Mouse (Mus musculus) subcutaneous adipose tissue, adult 2 months (tissue): ENCODE results near the gene B3galt4. TPM values are rescaled to one million over a fixed set of nuclear protein-coding genes. Genes with fewer than 3 reads are reported as not detected.

Experiments
- polyA plus RNA-seq: library from polyadenylated mRNA; depleted of rRNA; stranded (reverse); fragments of >200 nt; gene quantifications from 2 replicates; pipeline ENCODE4 v1.2.3, GENCODE M21; 2012; ENCODE audit warnings: low replicate concordance; rRNA removed

The B3galt4 gene
- polyA plus RNA-seq, result 6.6 and 9.0 TPM in 2 replicates

GRCm38 (mm10) chr17:33951021-33951946 is at the start of gene B3galt4:
B3galt4 (minus strand) TSS chr17:33951488.

GRCm38 (mm10) chr17:34000150-34000537 is 48.9 kb upstream of the B3galt4 start, which contains the start of gene H2-K1:
H2-K1 (minus strand) TSS chr17:34000347.

DNA sequence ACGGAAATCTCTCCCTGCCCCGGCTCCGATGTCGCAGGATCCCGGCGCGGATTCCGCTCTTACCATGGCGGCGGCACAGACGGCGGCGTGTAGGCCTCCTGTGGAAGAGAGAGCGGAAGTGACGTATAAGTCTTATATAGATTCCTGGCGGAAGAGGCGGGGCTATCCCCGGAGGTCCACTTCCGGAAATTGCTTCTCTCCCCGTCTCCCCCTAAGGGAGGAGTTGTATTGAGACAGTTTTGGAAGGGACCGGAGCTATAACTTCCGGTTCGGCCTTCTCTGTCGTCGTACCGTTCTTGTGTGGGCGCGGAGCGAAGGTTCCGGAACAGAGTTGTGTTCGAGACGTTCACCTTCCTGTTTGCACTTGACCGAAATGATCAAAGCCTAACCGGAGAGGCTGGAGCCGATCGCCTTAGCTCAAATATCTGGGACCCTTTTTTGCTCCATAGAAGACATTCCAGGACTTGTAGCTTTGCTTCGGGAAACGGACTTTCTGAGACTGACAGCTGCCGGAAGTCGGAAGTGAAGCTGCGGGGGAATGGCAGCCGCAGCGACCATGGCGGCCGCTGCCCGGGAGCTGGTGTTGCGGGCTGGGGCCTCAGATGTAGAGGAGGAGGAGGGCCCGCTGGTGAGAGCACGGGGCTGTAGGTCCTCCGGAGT is 4.4 kb upstream of the B3galt4 start, which contains the start of the genes Vps52 and Rps18:
Vps52 (plus strand) TSS at position 258 of the 660 bp plus-strand sequence.
Rps18 (minus strand) TSS at position 447 of the 660 bp plus-strand sequence.

DNA sequence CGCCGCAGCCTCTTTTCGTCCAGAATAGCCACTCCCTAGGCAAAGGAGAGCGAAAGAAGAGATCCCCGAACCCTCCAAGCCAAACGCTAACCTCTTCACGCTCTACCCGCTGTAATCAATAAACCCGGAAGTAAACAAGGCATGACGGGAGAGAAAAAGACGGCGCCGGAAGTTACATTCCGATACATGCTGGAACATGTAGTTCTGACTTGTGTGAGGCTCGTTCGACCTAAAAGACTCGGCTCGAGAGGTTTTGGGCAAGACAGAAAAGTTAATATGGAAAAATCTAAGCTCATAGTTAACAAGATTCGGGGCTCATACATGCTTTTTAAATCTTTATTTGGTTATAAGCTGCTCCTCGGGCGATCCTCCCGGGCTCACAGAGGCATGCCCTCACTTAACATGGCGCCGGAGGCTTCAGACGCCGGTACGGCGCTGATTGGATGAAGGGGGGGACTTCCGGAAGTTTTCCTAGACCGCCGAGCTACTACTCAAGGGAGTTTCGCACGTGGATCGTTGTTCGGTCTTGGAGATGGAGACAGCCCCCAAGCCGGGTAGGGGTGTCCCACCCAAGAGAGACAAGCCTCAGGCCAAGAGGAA is 11.0 kb downstream of the B3galt4 start, which contains the start of the genes Pfdn6 and Wdr46:
Pfdn6 (minus strand) TSS at position 138 of the 600 bp plus-strand sequence.
Wdr46 (plus strand) TSS at position 455 of the 600 bp plus-strand sequence.

GRCm38 (mm10) chr17:33929371-33930279 is 21.7 kb downstream of the B3galt4 start, which contains the start of gene Rgl2:
Rgl2 (plus strand) TSS chr17:33929543.

GRCm38 (mm10) chr17:33915671-33916250 is 35.5 kb downstream of the B3galt4 start, which contains the start of the genes Tapbp and Zbtb22:
Tapbp (plus strand) TSS chr17:33915899.
Zbtb22 (plus strand) TSS chr17:33915904.

DNA sequence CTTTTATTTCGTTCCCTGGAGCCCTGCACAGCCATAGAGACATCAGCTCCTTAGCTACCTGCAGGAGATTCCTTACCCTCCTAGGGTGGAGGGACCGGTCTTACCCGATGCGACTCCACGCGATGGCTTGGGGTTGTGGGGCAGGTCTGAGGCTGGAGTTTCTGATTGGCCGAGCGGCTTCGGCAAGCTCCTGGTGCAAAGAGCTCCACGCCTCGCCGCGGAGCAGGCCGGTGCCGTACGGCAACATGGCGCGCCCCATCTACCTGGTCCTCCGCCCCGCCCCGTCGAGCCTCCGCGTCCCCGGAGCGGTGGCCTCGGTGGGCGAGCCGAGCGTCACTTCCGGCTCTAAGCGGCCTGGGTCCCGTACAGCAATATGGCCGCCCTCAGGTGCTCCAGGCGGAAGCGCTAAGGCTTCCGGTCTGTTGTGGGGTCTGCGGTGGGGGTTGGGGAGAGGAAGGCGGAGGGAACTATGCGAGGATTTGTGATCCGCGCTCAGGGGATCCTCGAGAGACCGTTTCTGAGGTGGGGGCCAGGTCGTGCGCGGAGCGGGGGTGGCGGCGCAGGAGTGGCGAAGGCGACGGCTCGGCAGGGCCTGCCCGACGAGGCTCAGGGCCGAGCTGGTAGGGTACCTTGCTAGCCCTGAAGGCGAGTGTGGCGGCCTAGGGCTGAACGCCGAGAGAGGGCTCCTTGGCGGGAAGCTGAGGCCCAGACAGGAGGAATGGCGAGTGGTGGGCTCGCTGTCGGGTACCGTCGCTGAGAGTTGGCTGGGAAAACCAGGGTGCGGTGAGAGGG is 42.0 kb downstream of the B3galt4 start, which contains the start of gene Daxx:
Daxx (plus strand) TSS at position 338 of the 792 bp plus-strand sequence.

DNA sequence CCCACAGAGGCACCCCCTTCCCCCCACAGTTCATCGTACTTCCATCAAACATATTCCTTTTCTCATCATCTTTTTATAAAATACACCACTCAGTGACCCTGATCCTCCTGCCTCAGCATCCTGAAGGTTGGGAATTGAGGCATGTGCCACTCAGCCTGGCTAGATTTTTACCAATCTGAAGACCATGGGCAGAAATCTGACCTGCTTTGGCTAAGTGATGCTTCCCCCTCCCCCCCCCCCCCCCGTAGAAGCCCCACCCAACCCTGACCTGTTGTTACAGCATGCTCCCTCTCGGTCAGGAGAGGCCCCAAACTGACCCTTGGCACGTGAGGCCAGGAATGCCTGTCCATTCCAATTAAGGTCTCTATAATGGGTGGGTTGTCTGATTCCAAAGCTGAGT is 46.5 kb downstream of the B3galt4 start, which contains the start of gene Platr17:
Platr17 (plus strand) TSS at position 301 of the 400 bp plus-strand sequence.

Other genes with a start within 250 kb of the B3galt4 start
- 134 and 205 TPM in 2 replicates for gene March2, start 232.8 kb downstream of the B3galt4 start, polyA plus RNA-seq
- 367 and 417 TPM in 2 replicates for gene Rab11b, start 191.0 kb downstream of the B3galt4 start, polyA plus RNA-seq
- gene Angptl4, start 169.7 kb downstream of the B3galt4 start, polyA plus RNA-seq, result 131 and 603 TPM in 2 replicates
- gene Kank3, start 141.0 kb downstream of the B3galt4 start, polyA plus RNA-seq, result 124 and 438 TPM in 2 replicates
- gene Rps28, start 126.9 kb downstream of the B3galt4 start, polyA plus RNA-seq, result 443 and 1,172 TPM in 2 replicates
- 619 and 635 TPM in 2 replicates for gene Ndufa7, start 126.9 kb downstream of the B3galt4 start, polyA plus RNA-seq
- 142 and 168 TPM in 2 replicates for gene Cd320, start 108.4 kb downstream of the B3galt4 start, polyA plus RNA-seq
- gene Gm7029, start 77.7 kb downstream of the B3galt4 start, polyA plus RNA-seq, result not detected in 2 replicates
- gene Kifc1, start 60.8 kb downstream of the B3galt4 start, polyA plus RNA-seq, result 1.6 and 9.5 TPM in 2 replicates
- 0.22 and 0.39 TPM in 2 replicates for gene Platr17, start 46.4 kb downstream of the B3galt4 start, polyA plus RNA-seq
- 47.5 and 58.9 TPM in 2 replicates for gene Daxx, start 42.1 kb downstream of the B3galt4 start, polyA plus RNA-seq
- gene Tapbp, start 35.6 kb downstream of the B3galt4 start, polyA plus RNA-seq, result 206 and 319 TPM in 2 replicates
- gene Zbtb22, start 35.6 kb downstream of the B3galt4 start, polyA plus RNA-seq, result 42.7 and 55.1 TPM in 2 replicates
- gene Rgl2, start 21.9 kb downstream of the B3galt4 start, polyA plus RNA-seq, result 157 and 179 TPM in 2 replicates
- 29.4 and 29.5 TPM in 2 replicates for gene Pfdn6, start 11.1 kb downstream of the B3galt4 start, polyA plus RNA-seq
- 15.8 and 36.0 TPM in 2 replicates for gene Wdr46, start 10.8 kb downstream of the B3galt4 start, polyA plus RNA-seq
- gene Vps52, start 4.3 kb upstream of the B3galt4 start, polyA plus RNA-seq, result 65.8 and 76.5 TPM in 2 replicates
- 464 and 878 TPM in 2 replicates for gene Rps18, start 4.5 kb upstream of the B3galt4 start, polyA plus RNA-seq
- 3,046 and 5,899 TPM in 2 replicates for gene H2-K1, start 48.9 kb upstream of the B3galt4 start, polyA plus RNA-seq
- 31.6 and 54.8 TPM in 2 replicates for gene Ring1, start 73.2 kb upstream of the B3galt4 start, polyA plus RNA-seq
- 86.6 and 99.6 TPM in 2 replicates for gene H2-Ke6, start 76.6 kb upstream of the B3galt4 start, polyA plus RNA-seq
- 134 and 217 TPM in 2 replicates for gene Slc39a7, start 80.2 kb upstream of the B3galt4 start, polyA plus RNA-seq
- 48.9 and 66.9 TPM in 2 replicates for gene Rxrb, start 80.3 kb upstream of the B3galt4 start, polyA plus RNA-seq
- 0.62 and 1.1 TPM in 2 replicates for gene Col11a2, start 87.9 kb upstream of the B3galt4 start, polyA plus RNA-seq
- gene H2-Oa, start 140.9 kb upstream of the B3galt4 start, polyA plus RNA-seq, result 1.5 and 8.0 TPM in 2 replicates
- gene H2-DMa, start 168.1 kb upstream of the B3galt4 start, polyA plus RNA-seq, result 57.9 and 70.0 TPM in 2 replicates
- 90.8 and 138 TPM in 2 replicates for gene Brd2, start 171.1 kb upstream of the B3galt4 start, polyA plus RNA-seq
- gene H2-DMb2, start 191.8 kb upstream of the B3galt4 start, polyA plus RNA-seq, result 4.7 and 9.3 TPM in 2 replicates
- gene H2-DMb1, start 201.6 kb upstream of the B3galt4 start, polyA plus RNA-seq, result 81.8 and 86.9 TPM in 2 replicates
- gene Tap1, start 236.1 kb upstream of the B3galt4 start, polyA plus RNA-seq, result 50.0 and 54.7 TPM in 2 replicates
- gene Psmb9, start 236.3 kb upstream of the B3galt4 start, polyA plus RNA-seq, result 69.5 and 80.5 TPM in 2 replicates
- gene Psmb8, start 246.2 kb upstream of the B3galt4 start, polyA plus RNA-seq, result 118 and 150 TPM in 2 replicates